Mouse (Mus musculus) heart, postnatal 10 days (tissue): ENCODE results near the gene Rogdi. TPM values are rescaled to one million over a fixed set of nuclear protein-coding genes. Genes with fewer than 3 reads are reported as not detected.

ENCODE experiments used
- DNase-seq, 2 experiments: peaks; one replicate each; pipeline ENCODE4 v3.0.0; 2021
- intact Hi-C: fragments of 180-260 bp; cut with DNase I; formaldehyde crosslinking; loops from one replicate; pipeline ENCODE4 v1.15.1; 2025
- total RNA-seq, 2 experiments: library from RNA; stranded (reverse); gene quantifications; 2 replicates each; pipeline ENCODE4 v1.2.3; 2021

The Rogdi gene
- total RNA-seq, 2 experiments from 2014 or later, result 21.7 to 25.7 TPM

DNA sequence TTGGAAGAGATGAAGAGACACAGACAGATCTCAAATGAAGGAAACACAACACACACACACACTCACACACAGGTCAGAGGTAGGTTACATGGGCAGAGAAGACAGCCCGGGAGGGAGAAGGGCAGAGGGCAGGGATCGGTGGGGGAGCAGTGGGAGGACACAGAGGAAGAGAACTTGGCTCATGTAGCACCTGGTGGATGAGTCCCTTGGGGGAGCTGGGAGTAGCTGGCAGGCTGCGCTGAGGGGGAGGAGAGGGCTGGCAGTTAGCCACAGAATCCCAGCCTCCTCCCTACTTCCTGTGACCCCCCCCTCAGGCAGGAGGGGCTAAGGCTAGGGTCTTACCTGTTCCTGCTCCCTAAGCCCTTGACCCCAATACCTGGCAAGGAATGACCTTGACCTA lies 15.8 kb downstream of the Rogdi start, which contains the start of gene Sept12:
Sept12 (minus strand) TSS at position 300 of the 400 bp plus-strand sequence.
- peak in 1 of 2 experiments; percentile 34 for DNase-seq
- intact Hi-C loops, result no loop called here

- intact Hi-C loops, result no loop called here
- no peak for DNase-seq
Measured at GRCm38 (mm10) chr16:4993276-4993675, 20.1 kb downstream of the Rogdi start.

GRCm38 (mm10) chr16:4984717-4985116 lies 28.6 kb downstream of the Rogdi start:
- intact Hi-C loops, result no loop called here
- no peak for DNase-seq

DNA sequence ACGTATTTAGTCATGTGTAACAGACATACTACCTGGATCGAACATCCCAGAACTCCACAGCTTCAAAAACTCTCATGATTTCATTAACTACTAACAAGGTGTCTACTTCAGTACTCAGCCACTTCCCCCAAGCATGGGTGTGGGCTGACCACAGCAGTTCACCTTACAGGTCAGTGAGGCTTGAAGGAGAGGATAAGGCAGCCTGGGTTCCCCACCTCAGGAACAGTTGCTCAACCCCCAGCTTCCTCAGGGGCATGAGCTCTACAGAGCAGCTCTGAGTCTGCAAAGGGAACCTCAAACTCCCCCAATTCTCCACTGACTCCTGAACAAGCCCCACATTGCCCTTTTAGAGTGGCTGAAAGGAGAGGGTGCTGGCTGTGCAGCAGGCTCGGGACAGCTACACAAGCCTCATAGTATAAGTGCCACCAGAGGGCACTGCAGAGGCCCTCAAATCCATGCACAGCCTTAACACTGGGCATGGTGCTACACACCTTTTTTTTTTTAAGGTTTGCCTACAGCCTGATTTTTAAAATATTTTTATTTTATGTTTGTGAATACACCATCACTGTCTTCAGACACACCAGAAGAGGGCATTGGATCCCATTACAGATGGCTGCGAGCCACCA lies 33.5 kb downstream of the Rogdi start:
- peak; percentile 32 to 52 for DNase-seq

DNA sequence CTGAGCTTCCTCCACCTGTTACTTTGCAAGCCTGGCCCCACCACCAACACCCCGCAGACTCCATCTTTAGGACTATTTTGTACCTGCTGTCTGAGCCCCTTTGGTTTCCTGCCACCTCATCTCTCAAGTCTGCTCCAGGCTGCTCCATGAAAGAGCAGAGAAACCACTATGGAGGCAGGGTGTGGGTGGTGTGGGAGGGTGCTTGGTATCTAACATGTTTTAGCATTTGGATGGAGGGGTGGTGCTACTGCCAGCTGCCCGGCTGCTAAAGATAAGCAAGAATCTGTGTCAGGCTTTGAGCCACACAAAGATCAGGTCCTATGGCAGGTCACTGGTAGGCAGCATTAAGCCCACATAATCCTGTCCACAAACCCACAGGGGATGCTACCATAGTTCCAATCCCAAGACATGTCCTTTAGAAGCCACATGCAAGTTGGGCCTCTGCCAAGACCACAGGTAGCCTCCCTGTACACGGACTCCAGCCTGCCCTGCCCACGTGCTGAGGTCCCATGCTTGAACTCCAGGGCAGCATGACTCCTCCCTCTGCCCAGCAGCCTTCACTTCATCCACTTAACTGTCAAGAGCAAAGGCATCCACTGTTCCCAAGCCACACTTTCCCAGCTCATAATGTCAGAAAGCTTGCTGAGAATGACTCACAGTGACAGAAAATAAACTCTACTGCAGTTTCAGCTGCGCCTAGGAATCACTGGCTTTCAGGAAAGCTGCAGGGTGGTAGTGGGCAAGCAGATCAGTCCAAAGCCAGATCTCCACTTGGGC lies 34.9 kb downstream of the Rogdi start:
- intact Hi-C loops, result no loop called here
- peak; percentile 37 to 50 for DNase-seq

More for the DNA sequence above, 33.5 kb downstream of the Rogdi start:
- intact Hi-C loops, result loop anchor here (1.0 kb wide), 1 partner anchor 165 kb away; no protein-coding TSS in a partner anchor

GRCm38 (mm10) chr16:4976180-4976579 lies 37.2 kb downstream of the Rogdi start:
- DNase-seq, result no peak
- intact Hi-C loops, result no loop called here

GRCm38 (mm10) chr16:4974521-4974920 lies 38.8 kb downstream of the Rogdi start:
- intact Hi-C loops, result no loop called here

GRCm38 (mm10) chr16:4971626-4972025 lies 41.7 kb downstream of the Rogdi start:
- peak; percentile 25 to 27 for DNase-seq
- intact Hi-C loops, result no loop called here

More at GRCm38 (mm10) chr16:4974521-4974920, 38.8 kb downstream of the Rogdi start:
- DNase-seq, result no peak

DNA sequence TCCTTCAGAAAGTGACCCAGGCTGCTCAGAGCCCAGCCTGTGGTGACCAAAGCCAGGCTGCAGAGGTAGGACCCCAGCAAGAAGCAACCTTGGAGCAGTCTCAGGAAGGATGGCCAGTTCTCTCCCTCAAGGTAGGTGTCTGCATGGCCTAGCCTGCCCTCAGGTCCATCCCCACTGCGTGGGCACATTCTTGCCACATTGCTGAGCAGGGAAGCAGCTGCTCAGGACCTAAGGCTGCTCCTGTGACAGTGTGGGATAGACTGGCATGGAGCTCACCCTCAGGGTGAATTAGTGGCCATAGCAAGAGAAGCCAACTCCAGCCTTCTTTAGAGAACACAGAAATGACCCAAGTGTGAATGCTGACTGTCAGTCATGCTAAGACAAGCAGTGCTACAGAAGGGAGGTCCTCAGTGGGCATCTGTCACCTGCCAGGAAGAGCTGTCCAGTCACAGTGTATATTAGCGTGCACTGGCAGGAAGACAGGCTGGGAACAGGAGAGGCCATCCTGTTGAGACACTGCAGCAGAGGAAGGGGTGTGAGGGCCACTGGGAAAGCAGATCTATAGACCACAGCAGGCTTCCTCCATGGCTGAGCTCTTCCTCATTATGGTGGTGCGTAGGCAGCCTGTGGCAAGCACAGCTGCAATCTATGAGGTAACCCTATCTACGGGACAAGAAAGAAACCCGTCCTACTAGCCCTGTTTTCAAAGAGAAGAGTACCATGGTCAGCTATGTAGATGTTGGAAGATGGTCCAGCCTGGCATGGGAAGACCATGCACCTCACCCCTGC lies 44.1 kb downstream of the Rogdi start:
- intact Hi-C loops, result no loop called here

GRCm38 (mm10) chr16:4968426-4968825 lies 44.9 kb downstream of the Rogdi start:
- intact Hi-C loops, result no loop called here
- DNase-seq, result no peak

More for the DNA sequence above, 44.1 kb downstream of the Rogdi start:
- DNase-seq, result no peak

- DNase-seq, result no peak
- intact Hi-C loops, result loop anchor here (2.0 kb wide), 1 partner anchor 47 kb away; the partner anchor contains the start of gene Rogdi
Measured at GRCm38 (mm10) chr16:4965392-4966129, 47.8 kb downstream of the Rogdi start.

GRCm38 (mm10) chr16:4964731-4965391 lies 48.5 kb downstream of the Rogdi start:
- intact Hi-C loops, result no loop called here
- no peak for DNase-seq

DNA sequence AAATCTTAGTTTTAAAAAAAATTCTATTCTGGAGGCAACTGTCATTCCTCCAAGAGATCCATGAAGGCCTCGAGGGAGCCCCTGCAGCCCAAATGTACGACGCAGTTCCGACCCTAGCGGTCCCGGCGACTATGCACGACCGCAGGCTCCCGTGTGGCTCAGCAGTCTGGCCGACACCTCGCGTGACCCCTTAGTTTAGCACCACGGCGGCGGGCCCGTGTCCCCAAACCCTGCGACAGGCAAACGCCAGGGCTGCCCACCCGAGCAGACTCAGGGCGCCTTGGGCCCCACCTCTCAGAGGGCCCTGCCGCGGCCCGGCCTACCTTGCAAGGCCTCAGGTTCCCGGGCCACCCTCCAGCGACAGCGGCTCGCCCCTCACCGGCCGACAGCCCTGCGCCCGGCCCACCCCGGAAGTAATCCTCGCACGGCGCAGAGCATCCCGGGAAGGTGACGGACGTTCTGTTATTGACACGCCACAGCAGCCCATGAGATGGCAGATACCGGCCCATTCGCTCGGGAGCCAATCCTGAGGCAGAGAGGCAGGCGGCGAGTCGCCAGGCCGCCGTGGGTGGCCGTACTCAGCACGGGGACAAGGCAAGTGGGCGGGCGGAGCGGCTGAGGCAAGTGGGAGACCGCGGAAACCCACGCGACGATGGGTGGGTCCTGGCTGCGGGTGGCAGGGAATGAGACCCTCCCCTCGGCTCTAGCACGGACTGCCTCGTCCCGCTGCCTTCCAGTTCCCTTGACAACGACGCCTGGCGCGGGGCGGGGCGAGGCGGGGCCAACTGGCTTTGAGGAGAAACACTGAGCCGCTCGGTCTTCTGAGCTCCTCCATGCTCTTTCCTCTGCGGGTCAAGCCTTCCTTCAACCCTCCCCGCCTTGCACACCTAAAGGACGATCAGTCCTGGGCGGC lies 49.3 kb downstream of the Rogdi start, which contains the start of gene Anks3:
Anks3 (minus strand) TSS at position 409 of the 913 bp plus-strand sequence.
- intact Hi-C loops, result no loop called here
- DNase-seq, result peak; percentile 98

DNA sequence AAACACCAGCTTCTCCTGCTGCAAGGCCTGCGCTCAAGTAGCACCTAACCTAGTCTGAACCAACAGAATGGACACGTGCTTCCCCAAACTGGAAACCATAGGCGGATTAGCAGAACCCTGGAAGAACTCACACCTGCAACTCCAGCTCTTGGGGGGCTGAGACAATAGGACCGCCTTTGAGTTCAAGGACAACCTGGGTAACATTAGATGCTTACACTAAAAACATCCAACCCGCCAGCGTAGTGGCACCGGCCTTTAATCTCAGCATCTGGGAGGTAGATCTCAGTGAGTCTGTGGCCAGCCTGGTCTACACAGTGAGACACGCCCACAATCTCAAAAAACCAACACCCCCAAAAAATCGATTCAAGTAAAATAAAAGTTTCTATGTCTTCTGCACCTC lies 50.0 kb downstream of the Rogdi start:
- no peak for DNase-seq
- intact Hi-C loops, result no loop called here

DNA sequence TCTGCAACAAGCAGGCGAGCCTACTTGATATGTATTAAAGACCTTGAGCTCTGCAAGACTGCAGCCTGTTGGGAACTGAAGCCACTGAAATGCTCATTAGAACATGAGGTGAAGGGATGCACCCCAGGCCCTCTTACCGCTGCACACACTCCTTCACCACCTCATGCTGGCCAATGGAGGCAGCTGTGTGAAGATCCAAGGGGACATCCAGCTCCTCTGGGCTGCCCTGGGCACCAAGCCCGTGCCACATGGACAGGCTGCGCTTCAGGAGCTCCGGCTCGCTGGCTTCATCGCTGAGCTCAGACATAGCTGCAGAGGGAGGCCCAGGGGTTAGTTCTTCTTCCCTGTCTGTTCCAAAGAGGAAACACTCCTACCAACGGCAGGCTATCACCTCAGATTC lies 53.1 kb downstream of the Rogdi start:
- intact Hi-C loops, result no loop called here
- DNase-seq, result no peak
